Mouse (Mus musculus): ENCODE measurements around the gene Sirt1.

Sirt1 gene

DNA sequence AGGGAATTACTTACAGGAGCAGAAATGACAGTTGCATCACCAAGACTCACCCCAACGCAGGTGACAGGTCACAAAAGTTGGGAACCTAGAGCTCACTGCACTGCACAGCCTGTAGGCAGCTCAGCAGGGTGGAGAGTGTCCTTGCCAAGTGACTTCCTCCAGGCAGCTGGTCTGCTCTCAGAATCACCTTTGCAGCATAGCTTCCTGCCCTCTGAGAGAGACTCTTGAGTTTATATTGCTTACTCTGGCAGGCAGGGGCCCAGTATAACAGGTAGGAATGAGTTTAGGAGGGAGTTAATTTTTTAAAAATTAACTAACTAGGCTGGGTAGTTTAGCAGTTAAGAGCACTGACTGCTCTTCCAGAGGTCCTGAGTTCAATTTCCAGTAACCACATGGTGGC, 67.8 kb downstream of the Sirt1 start:
- no peak for DNase-seq

DNA sequence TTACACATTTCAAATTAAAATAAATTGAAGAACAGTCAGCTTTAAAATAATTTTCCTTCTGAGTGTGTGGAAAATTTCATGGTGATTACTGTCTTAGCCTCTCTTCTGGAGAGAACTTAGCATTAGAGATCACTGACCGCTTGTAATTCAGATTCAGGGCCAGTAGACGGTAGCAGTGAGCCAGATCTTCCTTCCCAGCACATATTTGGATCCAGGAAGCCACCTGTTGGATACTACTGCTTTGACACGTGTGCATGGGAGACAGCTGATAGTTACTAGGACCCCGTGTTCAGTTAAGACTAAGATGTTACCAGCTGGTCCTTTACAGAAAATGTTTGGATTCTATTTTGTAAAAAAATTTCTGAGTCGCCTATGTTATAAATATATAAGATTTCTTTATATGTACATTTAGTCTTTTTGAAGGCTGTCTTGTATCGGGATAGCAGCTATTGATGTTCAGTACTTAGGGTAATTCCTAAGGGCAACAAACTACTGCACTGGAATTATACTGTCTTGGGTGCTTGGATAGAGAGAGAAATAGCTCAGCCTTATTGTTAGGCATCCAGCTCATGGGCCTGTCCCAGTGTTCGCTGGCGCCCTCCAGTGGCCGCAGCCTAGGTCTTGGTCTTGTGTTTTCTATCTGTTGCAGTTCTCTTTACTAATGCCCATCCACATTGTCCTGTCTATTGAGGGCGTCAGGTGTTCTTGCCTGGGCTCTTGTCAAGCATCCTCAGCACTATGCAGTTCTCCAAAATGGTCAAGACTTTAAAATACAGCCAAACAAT, 72.7 kb downstream of the Sirt1 start:
- peak; percentile 83 for DNase-seq

DNA sequence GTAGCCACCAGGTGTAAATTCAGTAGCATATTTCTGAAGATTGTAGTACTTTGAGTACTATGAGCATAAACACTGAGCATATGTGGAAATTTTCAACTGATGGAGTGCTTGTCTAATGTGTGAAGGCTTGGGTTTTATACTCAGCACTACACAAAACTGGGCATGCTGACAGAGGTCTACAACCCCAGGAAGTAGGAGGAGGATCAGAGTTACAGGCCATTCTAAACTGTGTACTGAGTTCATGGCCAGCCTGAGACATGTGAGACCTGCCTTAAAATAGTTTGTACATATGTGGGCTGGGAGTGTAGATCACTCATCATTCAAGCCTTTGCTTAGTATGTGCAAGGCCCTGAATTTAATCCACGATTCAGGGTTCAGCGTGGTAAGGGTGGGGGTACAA, 79.1 kb downstream of the Sirt1 start:
- no peak for DNase-seq

DNA sequence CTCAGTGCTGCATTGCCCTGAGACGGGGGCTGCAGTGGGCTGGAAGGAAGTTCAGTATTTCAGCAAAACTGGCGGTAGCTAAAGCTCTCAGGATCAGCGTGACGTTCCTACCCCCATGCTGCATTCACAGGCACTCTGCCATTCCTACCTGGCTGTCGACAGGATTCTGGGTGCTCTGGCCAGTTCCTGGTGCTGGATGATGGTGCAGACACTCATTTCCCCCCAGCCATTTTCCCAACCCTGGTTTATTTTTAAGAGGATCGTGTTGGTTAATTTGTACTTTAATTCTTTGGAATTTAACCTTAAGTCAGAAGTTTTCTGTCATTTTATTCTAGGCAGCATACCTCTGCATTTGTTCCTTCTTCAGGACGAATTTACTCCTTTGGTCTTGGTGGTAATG, 98.7 kb downstream of the Sirt1 start:
- no peak for DNase-seq

DNA sequence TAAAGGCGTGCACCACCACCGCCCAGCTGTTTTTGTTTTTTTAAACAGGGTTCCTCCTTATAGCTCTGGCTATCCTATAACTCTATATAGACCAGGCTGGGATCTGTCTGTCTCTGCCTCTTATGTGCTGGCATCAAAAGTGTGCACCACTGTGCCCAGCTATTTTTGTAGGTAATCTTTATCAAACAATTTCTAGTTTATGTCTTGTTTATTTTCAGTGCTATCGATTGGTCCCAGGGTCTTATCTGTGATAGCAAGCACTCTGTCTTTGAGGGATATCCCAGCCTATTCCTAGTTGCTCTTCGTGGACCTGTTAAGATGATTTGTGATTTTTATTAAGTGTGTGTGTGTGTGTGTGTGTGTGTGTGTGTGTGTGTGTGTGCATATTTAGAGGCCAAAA, 99.1 kb downstream of the Sirt1 start:
- no peak for DNase-seq

DNA sequence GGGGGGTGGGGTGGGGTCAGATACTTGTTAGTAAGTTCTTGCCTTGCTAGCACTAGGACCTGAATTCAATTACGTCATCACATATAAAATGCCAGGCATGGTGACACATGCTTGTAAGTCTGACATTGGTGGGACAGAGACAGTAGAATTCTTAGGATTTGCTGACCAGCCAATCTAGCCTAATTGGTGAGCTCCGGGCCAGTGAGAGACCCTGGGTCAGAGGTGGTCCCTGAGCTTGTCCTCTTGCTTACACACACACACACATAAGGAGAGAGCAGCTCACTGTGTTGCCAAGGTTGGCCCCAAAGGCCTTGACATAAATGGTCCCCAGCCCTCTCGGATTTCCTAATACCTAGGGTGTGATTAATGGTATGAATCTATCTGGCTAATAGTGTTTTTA, 101.7 kb downstream of the Sirt1 start:
- DNase-seq: no peak

DNA sequence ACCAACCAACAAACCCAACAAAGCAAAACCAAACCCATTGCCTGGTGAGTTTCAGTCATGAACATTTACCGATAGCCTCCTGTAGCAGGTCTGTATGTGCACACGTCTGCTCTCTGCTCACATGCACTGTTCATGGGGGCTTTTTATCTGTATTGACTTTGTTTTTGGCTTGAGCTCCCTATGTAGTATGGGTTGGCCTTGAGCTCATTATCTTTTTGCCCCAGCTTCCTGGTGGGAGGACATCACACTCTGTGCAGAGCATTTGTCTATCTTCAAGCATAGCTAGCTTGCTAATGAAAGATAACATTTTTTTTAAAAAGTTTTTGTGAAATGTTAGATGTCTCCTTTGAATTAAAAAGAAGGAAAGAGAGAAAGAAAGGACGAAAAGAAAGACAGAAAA, 104.5 kb downstream of the Sirt1 start:
- DNase-seq: no peak

DNA sequence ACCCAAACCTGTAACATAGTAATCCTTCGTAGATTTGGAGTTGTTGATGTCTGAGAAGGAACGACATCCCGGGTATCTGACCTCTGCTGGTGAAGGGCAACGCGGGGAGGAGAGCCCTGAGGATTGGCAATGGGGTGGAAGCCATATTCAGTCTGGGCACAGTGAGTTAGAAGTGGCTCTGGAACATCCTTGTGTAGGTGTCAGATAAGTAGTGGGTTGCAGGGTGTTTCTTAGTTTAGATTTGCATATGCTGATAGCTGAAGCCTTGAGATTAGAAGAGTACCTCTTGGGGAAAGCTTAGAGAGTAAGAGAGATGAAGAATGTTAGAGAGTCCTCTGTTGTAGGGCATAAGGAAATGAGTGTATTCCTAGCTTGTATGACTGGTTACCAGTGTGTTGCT, 108.6 kb downstream of the Sirt1 start:
- no peak for DNase-seq

DNA sequence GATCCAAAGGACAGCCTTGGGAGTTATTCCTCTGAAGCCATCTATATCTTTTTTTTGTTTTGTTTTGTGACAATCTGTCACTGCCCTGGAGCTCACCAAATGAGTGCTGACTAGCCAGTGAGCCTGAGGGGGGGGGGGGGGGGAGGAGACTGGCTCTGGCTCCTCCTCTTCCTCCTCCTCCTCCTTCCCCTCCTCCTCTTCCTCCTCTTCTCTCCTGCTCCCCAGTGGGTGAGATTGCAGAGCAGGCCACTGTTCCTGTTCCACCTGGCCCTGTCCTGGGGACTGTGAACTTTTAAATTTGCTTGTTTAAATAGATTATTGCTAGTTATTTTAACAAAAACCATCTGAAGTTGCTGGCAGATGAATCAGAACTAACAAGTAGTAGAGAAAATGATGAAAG, 109.1 kb downstream of the Sirt1 start:
- DNase-seq: no peak

Data from retina, postnatal 1 day (tissue).